Mouse (Mus musculus) ES-CJ7 (cell line): Measurements from ENCODE around the gene Gpank1.

Source experiments
- DNase-seq: peaks from one replicate; pipeline ENCODE4 v3.0.0; 2011; ENCODE audit warnings: low read depth, low spot score

Gpank1 gene

DNA sequence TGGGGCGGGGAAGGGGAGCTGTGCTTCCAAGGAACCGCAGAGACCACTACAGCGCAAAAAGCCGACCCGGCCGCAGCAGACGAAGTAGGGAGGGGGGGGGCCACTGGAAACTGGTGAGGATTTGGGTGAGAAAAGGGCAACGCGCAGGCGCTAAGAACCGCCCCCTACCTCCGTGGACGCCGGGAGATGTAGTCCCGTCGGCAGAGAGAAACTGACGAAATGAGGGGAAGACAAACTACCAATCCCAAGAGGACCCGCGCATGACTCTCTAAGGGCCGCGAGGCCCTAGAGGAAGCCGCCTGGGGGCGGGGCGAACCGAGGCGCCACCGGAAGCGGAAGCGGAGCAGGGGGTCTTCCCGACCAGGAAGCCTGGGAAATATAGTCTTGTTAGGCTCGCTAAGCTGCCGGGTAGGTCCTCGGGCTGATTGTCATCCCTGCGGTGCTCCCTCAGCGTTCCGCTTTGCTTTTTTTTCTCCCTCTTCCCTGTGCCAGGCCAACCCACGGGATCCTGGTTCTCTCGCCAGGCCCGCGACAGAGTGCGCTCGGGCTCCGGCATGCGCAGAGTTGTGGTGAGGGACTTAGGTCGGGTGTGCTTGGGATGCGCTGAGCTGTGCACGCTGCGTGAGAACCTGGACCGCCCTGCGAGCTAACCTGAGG, at the start of gene Gpank1:
Gene Gpank1, plus strand, starts transcription at position 313 of the 657 bp plus-strand sequence.
- peak; percentile 99 for DNase-seq

DNA sequence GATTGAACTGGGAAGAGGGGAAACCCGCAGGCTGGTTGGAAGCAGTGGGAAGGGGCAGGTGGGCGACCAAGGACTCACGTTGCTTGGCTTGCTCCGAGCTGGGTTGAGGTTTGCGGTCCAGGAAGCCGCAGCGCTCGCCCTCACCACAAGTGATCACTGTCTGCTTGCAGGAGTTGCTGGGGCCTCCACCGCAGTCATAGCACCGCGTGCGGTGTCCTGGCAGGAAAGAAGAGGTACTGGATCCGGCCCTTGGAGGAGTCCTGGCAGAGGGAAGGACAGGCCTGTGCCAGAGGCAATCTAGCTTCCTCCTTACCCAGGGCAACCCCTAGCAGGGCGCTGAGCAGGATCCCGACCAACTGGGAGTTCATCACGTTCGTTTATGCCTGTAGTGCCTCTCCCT, 47.2 kb upstream of the Gpank1 start:
- peak; percentile 33 for DNase-seq

DNA sequence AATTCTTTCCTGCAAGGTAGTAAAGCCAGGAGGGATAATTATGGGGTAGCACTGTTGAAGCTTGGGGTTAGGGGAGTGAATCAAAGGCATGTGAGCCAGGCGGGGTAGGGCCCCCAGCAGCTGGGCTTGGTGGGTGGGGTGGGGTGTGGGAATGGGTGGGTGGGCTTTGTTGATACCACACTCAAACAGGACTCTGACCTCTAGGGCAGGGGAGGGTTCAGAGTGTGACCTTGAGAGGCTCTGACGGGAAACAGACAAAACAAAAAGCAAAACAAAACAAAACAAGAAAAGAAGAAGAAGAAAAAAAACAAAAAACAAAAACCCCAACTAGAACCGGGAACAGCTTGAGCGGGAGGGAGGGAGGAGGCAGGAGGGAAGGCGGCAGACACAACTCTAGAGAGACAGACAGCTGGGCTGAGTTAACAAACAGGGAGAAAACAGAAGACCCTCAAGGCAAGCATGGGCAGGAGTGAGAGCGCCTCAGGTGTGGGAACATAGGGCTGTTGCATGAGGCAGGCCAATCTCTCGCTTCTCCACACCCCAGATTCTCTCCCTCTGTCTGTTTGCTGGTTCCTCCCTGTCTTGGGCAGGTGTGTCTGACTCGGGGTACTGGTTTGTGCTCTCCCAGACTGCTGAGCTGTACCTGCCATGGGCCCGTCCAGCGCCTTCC, 44.6 kb upstream of the Gpank1 start, which contains the start of gene Ly6g6e:
Gene Ly6g6e, plus strand, starts transcription at position 396 of the 670 bp plus-strand sequence.
- peak; percentile 81 for DNase-seq

DNA sequence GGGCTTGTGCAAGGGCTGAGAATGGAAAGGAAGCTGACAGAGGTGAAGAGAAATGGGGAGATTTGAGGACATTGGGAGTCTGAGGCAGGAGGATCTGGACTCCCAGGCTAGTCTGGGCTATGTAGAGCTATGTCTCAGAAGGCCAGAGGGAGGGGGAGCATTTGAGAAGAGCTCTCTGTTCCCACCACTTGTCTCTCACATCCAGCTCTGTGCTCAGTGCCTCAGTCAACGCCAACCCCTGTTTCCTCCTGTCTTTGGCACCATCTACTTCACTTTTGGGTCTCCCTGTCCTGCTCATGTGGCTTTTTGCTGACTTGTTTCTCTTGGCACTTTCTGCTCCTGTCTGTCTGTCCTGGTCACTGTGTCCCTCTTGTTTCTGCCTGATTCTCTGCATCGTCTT, 44.0 kb upstream of the Gpank1 start:
- peak; percentile 43 for DNase-seq

DNA sequence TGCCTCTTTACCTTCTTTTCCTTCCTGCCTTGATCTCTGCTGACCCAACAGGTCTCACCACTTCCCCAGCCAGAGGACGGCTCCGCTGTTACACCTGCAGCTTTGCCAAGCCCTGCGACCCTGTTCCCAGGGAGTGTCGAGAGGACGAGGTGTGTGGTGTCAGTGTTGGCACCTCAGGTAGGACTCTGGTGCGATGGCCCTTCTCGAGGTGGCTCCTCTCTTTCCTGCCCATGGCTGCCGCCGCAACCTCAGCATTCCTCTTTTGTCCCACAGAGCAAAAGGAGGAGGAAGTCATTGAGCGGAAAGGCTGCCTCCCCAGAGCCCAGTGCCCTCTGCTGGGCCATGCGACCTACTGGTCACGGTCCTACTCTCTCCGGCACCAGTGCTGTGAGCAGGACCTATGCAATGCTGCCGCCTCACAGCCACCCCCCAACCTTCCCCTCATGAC, 43.4 kb upstream of the Gpank1 start, which contains the start of gene Ly6g6d:
Gene Ly6g6d, minus strand, starts transcription at position 280 of the 448 bp plus-strand sequence.
- DNase-seq, result no peak

DNA sequence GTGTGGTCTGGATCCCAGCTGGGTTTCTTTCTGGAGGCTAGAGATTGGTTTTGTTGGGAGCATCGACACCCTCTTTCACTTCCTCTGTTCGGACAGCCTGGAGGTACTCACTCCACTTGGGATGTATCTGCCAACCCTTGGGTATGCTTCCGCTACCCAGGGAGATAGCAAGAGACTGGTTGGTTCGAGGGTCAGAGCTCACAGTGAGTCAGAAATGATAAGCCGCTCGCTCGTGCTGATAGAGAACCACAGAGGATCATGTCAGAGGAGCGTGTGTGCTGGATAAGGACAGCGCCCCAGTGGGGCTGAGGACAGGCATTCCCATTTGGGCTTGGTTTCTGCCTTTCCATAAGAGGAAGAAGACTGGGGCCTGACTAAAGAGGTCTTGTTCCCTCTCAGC, 41.5 kb upstream of the Gpank1 start:
- no peak for DNase-seq

DNA sequence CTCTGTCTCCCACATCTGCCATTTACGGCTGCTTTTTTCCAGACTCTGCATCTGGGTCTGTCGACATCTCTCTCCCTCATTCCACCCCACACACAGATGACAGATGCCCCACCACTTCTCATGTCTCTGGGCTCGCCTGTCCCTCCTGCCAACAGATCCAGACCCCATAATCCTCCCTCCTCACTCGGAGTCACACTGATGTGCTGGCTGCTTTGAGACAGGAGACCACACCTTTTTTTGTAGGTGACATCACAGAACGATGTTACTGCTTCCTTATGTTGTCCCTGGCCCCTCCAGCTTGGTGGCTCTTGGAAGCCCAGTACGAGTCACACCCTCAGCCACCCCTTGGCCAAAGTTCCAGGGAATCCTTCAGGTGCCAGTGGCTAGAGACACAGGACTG, 41.0 kb upstream of the Gpank1 start:
- no peak for DNase-seq

DNA sequence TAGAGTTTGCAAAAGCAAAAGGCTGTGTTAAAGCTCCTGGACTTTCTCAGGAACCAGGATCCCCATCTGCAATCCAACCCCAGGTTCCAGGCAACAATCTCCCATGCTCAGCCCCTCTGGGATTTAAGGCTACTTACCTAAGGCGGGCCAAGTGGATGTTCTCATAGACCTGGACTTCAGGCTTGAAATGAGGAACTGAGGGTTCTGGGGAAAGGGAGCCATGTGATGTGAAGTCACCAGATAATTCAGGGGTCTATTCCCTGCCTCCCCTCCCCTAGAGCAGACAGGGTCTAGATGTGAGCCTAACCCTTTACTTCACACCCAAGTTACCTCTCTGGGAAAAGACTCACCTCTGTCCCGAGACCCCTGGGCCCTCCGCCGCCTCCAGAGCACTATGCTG, 40.5 kb upstream of the Gpank1 start:
- no peak for DNase-seq

DNA sequence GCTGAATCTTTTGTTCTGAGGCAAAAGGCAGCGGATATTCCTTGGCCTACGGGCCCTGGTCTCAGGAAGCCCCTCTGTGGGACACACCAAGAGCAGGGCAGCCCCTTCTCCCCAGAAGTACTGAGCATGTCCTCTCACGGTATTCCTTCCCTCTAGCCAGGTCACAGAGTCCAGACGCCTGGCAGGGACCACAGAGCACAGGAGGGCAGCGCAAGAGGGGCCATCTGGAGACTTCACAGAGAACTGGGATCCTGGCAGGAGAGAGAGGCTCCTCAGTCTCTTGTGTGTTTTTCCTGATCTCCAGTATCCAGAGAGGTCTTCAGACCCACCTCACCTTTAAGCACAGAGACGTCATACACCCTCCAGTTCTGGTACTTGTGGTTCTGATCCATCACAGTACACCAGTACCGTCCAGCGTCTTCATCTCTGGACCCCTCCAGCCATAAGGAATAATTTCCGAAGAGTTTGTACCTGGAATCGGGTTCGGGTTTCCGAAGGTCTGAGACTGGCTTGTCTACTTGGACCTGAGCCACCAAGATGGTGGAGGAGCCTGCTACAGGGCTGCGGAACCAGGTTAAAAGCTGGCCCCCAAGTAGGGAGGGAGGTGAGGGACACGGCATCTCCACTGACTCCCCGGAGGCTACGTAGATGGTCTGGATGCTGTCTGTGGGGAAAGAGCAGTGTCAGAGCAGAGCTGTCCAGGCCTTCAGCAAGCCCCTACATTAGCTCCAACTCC, 38.2 kb upstream of the Gpank1 start:
- no peak for DNase-seq

DNA sequence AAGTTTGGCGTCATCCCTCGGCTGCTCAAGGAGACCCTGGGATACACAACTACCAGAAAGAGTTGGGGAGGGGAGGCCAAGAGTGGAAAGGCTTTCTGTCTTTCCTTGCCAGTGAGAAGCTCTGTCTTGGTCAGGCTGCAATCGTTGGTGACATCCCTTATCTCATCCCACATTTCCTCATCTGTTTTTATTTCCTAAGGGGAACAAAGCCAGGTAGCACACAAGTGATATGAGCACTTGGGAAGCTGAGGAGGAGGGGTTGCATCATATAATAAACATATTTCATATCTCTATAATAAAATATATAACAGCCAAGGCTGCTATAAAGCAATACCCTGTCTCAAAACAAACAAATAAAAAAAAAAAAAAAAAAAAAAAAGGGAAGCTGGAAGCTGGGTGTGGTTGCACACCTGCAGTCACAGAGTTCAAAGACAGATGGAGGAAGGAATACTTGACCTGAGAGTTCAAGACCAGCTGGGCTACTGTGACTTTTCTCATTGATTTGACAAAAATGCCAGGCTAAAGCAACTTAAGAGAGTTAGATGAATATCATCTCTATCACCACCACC, 37.2 kb upstream of the Gpank1 start:
- no peak for DNase-seq

DNA sequence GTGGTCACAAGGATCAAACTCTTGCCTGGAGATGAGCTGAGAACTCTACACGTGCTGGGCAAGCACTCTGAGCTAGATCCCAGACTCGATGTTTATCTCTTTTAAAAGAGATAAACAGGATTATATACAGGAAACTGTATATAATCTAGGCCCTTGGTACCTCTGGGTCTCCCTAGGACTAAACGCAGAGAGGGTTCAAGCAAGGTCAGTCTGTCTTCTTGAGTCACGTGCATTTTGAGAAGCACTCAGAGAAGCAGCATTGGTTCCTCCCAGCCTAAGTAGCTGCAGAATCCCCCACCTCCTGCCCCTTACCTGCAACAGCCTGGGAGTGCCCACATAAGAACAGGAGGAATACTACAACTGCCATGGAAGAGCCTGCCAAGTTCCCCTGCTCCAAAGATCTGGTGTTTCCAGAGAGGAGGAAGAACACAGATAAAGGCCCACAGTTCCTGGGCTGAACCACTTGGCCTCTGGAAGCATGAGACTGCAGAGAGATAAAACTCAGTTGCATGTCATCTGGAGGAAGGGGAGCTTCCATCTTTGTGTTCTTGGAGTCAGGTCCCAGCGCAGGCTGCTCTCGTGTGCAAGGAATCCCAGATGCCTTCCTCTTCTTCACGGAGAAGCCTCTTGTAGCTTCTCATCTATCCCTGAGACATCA, 35.9 kb upstream of the Gpank1 start, which contains the start of gene Ly6g6f:
Gene Ly6g6f, minus strand, starts transcription at position 403 of the 658 bp plus-strand sequence.
- no peak for DNase-seq

DNA sequence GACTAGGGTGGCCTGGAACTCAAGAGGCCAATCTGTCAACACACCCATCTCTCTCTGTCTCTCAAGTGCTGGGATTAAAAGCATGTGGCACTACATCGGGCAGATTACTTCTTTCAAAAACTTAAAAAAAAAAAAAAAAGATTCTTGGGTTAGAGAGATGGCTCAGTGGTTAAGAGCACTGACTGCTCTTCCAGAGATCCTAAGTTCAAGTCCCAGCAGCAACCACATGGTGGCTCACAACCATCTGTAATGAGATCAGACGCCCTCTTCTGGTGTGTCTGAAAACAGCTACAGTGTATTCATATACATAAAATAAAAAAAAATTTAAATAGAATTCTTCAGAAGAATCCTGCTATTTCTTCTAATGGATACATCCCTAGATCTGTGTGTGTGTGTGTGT, 33.1 kb upstream of the Gpank1 start:
- DNase-seq, result peak; percentile 48

DNA sequence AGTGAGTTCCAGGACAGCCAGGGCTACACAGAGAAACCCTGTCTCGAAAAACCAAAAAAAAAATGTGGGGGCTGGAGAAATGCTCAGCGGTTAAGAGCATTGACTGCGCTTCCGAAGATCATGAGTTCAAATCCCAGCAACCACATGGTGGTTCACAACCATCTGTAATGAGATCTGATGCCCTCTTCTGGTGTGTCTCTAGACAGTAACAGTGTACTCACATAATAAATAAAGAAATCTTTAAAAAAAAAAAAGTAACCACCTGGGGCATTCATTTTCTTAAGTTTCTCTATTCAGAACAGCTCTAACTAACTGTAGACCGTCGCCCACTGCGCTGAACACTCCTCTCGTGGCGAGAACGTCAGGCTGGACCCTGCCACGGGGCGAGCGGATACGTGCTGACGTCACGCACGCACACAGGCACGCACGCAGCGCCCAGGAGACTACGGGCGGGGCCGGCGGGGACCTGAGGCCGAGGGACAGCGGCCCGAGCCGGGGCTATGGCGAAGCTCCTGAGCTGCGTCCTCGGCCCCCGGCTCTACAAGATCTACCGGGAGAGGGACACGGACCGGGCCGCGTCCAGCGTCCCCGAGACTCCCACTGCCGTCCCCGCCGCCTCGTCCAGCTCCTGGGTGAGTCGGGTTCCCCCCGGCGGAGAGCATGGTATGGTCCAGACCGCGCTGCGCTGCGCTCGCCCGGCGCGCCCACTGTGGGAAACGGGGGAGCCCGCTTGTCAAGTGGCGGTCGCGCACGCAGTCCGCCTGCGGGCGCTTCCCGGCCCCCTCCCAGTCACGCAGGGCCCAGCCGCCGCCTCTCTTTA, 32.2 kb upstream of the Gpank1 start, which contains the start of gene Abhd16a:
Gene Abhd16a, plus strand, starts transcription at position 439 of the 820 bp plus-strand sequence.
- peak; percentile 93 for DNase-seq

DNA sequence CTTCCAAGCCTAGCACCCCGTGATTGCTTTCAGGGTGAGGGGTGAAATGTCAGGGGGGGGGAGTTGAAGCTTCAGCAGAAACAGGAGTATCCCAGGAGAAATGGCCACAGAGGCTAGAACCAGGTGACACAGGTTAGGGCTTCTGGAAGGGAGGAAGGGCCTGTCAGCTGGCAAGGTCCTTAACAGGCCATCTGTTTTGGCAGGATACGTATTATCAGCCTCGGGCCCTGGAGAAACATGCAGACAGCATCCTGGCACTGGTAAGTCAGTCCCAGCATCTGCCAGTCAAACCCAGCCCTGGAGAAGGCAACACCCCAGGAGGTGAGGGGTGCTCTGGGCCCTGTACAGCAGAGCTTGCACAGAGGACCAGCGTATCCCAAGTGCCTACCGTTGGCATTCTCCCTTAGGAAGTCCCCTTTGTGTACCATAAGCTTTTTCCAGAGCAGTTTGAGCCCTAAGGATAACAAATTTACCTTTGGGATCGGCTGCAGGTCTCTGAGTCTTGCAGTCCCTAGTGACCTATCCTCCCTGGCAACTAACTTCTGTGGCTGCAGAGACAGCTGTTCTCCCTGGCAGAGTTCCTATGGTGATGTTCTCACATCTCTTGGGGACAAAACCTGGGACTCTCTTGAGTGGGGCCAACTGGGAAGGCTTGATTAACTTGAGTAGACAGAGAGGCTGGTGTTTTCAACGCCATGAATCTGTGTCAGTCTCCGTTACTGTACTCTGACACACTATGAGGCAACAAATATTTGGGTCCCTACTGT, 30.9 kb upstream of the Gpank1 start:
- no peak for DNase-seq

DNA sequence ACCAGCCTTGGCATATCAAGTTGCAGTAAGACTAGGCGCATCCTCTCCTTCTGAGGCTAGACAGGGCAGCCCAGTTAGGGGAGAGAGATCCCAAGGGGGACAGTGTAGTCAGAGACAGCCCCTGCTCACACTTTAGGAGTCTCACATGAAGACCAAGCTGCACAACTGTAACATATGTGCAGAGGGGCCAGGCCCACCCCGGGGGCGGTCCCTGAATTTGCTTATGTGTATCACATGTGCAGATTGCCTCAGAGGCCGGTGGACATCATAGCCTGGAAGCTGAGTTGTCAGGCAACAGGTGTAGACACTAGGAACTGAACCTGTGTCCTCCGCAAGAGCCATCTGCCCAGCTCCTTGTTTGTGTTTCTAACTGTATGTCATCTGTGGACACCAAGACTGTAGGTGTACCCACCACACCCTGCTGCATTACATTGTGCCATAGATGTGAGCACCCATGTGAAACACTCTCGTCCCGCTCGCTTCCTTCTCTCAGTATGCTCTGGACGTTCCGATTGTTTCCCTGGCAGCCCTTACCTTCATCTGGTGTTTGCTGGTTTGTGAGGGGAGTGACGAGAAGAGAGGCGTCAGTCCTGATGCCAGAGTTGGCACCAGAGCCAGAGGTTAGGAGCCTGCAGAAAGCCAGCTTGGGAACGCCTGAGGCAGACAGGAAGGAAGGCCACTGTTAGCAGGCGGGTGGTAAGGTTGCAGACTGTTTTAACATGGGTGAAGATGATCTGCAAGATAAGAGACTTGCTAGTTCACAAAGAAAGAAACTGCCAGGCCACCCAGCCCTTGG, 28.7 kb upstream of the Gpank1 start:
- DNase-seq, result no peak

DNA sequence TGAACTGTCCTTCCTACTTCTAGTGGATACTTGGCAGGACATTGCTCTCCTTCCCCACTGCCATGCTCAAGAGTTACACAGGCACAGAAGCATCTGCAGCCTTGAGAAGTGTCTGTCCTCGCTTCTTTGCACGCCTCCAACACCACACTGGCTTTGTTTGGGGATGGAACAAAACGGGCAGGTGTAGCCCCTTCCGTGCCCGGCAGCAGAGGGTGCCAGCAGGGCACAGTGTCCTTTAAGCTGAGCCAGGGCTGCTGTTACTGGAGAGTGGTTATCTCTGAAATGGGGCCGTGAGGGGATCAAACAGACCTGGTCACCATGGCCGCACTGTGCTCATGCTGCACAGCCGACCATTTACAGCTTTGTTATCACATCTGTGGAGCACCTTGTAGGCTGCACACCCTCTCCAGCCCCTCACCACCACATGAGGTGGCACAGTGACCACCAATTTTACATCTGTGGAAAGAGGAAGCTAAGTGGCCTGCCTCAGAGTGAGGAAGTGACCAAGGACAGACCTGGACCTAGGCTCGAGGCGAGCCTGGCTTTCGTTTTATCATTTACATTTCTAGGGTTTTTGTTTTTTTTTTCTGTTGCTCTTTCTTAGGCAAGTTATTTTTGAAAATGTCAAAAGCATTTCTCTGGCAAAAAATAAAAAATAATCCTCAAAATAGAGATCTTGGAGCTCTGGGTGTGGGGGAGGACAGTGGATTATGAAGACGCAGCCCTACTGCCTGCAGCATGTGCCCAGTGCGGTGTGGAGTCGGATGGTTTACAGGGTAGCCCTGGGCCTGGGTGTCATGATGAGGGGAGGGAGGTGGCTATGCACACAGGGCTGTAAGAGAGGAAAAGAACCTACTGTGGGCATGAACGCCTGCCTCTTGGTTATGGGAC, 26.5 kb upstream of the Gpank1 start:
- no peak for DNase-seq

DNA sequence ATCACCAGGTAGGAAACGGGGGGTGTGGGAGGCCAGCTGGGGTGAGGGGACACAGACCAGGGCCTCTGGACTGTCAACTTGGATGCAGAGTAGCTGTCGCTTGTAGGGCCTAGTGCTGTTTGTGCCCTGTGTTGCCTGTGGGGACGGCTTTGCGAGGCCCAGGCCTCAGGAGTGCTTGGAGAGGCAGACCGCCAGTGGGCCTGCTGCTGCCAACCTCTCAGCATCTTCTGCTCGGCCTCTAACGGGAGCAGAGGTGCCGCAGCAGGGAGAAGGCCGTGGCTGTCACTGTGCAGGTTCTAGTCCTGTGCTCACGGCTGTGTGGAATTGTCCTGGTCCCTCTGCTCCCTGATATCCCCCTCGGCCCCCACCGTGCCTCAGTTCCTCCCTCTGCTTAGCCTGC, 24.7 kb upstream of the Gpank1 start:
- no peak for DNase-seq

DNA sequence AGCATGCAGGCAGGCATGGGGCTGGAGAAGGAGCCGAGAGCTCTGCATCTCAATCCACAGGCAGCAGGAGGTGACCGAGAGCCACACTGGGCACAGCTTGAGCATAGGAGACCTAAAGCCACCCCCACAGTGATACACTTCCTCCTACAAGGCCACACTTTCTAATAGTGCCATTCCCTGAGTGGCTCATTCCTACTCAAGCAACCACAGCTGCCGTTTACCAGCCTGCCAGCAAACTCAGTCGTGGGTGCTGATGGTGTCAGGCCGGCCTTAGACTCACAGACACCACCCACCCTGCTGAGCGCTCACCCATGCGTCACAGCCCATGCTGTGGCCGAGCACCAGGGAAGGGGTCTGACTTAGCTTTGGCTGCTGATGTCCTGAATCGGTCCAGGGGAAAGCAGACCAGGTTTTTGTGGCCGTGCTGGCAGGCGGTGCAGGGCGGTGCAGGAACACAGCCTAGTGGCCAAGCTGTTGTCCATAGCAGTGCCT, 24.0 kb upstream of the Gpank1 start:
- no peak for DNase-seq
